Mouse (Mus musculus): ENCODE measurements at regions not wholly inside any gene's neighbourhood (a gene's known extent, or its start where the extent isn't known, plus 50 kb on each side); places are given as distances from the start of the nearest gene placed in this dataset.

GRCm38 (mm10) chr2:54033277-54033676, 52.1 kb downstream of the Rprm start:
- DNase-seq (ENCODE audit: low spot score in 2 of 2), result peak in 1 of 2 experiments; percentile 2

DNA sequence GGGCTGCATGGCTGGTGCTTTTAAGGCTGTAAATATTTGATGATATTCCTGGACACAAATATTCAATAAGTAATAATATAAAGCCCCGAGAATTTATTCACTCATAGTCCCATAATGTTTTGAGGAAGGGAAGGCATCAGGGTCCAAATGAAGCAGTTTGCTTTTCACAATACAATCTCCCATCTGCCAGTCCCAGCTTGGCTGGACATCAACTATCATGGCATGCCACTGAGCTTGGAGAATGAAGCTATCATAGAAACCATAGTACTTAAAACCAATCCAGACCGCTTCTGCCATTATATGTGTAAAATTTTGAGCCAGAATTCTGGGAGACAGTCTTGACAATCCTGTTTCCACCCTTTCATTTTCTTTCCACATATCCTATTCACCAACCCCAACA, 56.5 kb downstream of the Rprm start:
- no peak for DNase-seq (ENCODE audit: low spot score in 2 of 2)

DNA sequence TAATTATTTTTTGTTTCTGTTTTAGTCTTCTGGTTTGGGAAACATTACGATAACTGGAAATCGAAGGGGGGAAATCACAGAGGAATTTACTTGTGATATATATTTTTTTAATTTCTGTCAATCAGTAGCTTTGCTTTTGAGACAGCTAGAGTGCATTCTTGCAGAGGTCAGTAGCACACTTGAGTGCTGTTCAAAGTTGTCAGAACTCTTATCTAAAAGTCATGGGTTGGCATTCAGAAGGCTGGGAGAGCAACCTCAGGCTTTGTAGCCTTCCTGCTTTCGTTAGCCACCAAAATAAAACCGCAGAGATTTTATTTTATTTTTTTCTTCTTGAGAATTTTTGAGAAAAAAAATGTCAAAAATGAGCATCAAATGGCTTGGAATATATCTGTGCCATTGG, 62.6 kb downstream of the Rprm start:
- DNase-seq (ENCODE audit: low spot score in 2 of 2), result no peak

GRCm38 (mm10) chr2:53990157-53990556, 95.2 kb downstream of the Rprm start:
- DNase-seq (ENCODE audit: low spot score in 2 of 2), result no peak

GRCm38 (mm10) chr2:53975707-53976106, 109.6 kb downstream of the Rprm start:
- DNase-seq (ENCODE audit: low spot score in 2 of 2), result peak in 1 of 2 experiments; percentile 15

DNA sequence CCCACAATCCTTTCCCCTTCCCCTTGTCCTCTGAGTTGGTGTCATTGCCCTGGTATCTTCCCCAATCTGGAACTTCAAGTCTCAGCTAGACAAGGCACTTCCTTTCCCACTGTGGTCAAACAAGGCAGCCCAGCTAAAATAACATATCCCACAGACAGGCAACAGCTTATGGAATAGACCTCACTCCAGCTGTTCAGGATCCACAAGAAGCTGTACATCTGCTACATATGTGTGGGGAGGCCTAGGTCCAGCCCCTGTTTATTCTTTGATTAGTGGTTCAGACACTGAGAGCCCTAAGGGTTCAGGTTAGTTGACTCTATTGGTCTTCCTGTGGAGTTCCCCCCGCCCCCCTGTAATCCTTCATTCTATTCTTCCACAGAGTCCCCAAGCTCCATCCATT, 124.9 kb downstream of the Rprm start:
- no peak for DNase-seq (ENCODE audit: low spot score in 2 of 2)

GRCm38 (mm10) chr2:53948237-53948636, 137.1 kb downstream of the Rprm start:
- no peak for DNase-seq (ENCODE audit: low spot score in 2 of 2)

GRCm38 (mm10) chr2:53947534-53947933, 137.8 kb downstream of the Rprm start:
- DNase-seq (ENCODE audit: low spot score in 2 of 2), result no peak

- no peak for DNase-seq (ENCODE audit: low spot score in 2 of 2)
These were observed 173.5 kb downstream of the Rprm start for GRCm38 (mm10) chr2:53911857-53912256.

Measured in layer of hippocampus, adult 18-20 months (tissue).